Mouse (Mus musculus) WW6 (cell line): ENCODE measurements around the gene 5530401A14Rik.

Experiments
- DNase-seq: peaks from one replicate; pipeline ENCODE4 v3.0.0-alpha.2; 2013; ENCODE audit warnings: low read depth, low spot score

Gene 5530401A14Rik

DNA sequence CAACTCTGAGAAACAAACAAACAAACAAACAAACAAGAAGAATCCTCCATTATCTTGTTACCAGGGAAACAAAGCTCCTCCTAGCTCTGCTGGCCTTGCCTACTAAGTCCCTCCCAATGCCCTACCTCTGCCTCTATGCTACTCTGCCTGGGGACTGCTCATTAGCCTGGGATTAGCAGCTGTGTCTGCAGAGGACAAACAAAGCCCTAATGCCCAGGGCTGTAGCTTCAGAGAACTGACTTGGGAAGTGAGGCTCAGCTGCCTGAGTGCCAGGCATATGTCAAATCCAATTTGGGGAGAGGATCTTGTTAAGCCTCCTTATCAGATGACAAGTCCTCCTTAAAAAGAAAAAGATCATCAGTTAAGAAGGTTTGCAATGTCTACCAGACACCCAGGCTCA lies 65.9 kb downstream of the 5530401A14Rik start:
- no peak for DNase-seq

- DNase-seq: no peak
Observed at GRCm38 (mm10) chr11:81937516-81937915, 77.0 kb downstream of the 5530401A14Rik start.

GRCm38 (mm10) chr11:81940988-81941387 lies 80.5 kb downstream of the 5530401A14Rik start:
- no peak for DNase-seq

DNA sequence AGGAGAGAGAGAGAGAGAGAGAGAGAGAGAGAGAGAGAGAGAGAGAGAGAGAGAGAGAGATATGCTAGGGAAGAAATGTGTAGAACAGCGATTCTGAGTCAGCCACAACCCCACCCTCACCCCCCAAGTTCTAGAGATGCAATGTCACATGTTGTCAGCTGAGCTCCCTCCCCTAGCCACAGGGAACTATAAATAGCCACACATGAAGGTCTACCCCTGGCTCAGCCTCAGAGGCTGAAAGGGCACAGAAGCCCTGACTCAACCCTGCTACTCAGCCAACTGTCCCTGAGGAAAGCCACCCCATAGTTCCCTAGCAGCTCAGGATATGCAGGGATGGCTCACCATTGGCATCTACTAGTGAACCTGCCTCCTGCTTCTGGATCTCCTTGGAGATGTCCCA lies 81.7 kb downstream of the 5530401A14Rik start:
- DNase-seq: no peak
